11 mouse cellular contexts compared by ENCODE assay signal in genomic region chr13:21755707-21756106, GRCm38 (mm10). TPM values are rescaled to one million over a fixed set of nuclear protein-coding genes. Genes with fewer than 3 reads are reported as not detected.
DNase-seq lines count a peak whose midpoint lies in the region; ATAC-seq lines count a peak whose summit lies in the region.
"Had no signal": no experiment of that assay in that cellular context is flagged by ENCODE, and none has a peak within 500 bp of the region (broad histone marks: within the 10 kb centered on the region; RNA-seq: fewer than 3 reads in every experiment).

No protein-coding gene starts in this region.

- ATAC-seq in erythroblast, adult 5-6 weeks (replicated peaks; ENCODE audit: low FRiP score, poor library complexity, severe bottlenecking): no peak
- no peak for ATAC-seq in hindbrain, embryonic 12.5 days (ENCODE audit: low FRiP score)
- no peak for ATAC-seq in hindbrain, embryonic 11.5 days (ENCODE audit: low FRiP score)
- no peak for ATAC-seq in neural tube, embryonic 12.5 days (ENCODE audit: low FRiP score, low read depth)
- ATAC-seq: intestine, postnatal 0 days; midbrain, embryonic 13.5 days had no signal

- no peaks in the 10 kb centered on the region for H3K27me3 ChIP-seq in erythroblast, embryonic 14.5 days (ENCODE audit: control insufficient read depth)
- H3K27me3 ChIP-seq in hindbrain, embryonic 12.5 days: no peaks in the 10 kb centered on the region
- no peaks in the 10 kb centered on the region for H3K27me3 ChIP-seq in hindbrain, embryonic 11.5 days (ENCODE audit: control insufficient read depth, insufficient read depth, low read length)
- H3K27me3 ChIP-seq in neural tube, embryonic 12.5 days (replicated peaks): no peaks in the 10 kb centered on the region
- H3K27me3 ChIP-seq: midbrain, embryonic 13.5 days had no signal

- peak overlapping the region; percentile 71 for H3K4me2 ChIP-seq in hindbrain, embryonic 12.5 days (replicated peaks)
- no peak overlapping the region for H3K4me2 ChIP-seq in hindbrain, embryonic 11.5 days (replicated peaks; ENCODE audit: low read depth, low read length)
- peak overlapping the region; percentile 42; the same call in 1 of the 2 replicates for H3K4me2 ChIP-seq in neural tube, embryonic 12.5 days (replicated peaks)
- H3K4me2 ChIP-seq: midbrain, embryonic 13.5 days had no signal

- H3K4me3 ChIP-seq in erythroblast, embryonic 14.5 days (replicated peaks): peak overlapping the region; percentile 65
- no peak overlapping the region for H3K4me3 ChIP-seq in hindbrain, embryonic 12.5 days
- H3K4me3 ChIP-seq in hindbrain, embryonic 11.5 days (ENCODE audit: low read depth, low read length): no peak overlapping the region
- no peak overlapping the region for H3K4me3 ChIP-seq in neural tube, embryonic 12.5 days
- peak overlapping the region; percentile 33; the same call in 1 of the 2 replicates for H3K4me3 ChIP-seq in macrophage (ENCODE audit: inconsistent target)

- H3K27ac ChIP-seq in hindbrain, embryonic 12.5 days: no peak overlapping the region
- H3K27ac ChIP-seq in hindbrain, embryonic 11.5 days (ENCODE audit: low read depth, low read length): no peak overlapping the region
- no peak overlapping the region for H3K27ac ChIP-seq in neural tube, embryonic 12.5 days
- no peak overlapping the region for H3K27ac ChIP-seq in macrophage
- H3K27ac ChIP-seq: midbrain, embryonic 13.5 days had no signal

- no peaks in the 10 kb centered on the region for H3K9me3 ChIP-seq in erythroblast, embryonic 14.5 days (ENCODE audit: control insufficient read depth, low read length)
- H3K9me3 ChIP-seq in hindbrain, embryonic 12.5 days (replicated peaks): no peaks in the 10 kb centered on the region
- H3K9me3 ChIP-seq in hindbrain, embryonic 11.5 days (ENCODE audit: control insufficient read depth, low read length): no peaks in the 10 kb centered on the region
- H3K9me3 ChIP-seq in neural tube, embryonic 12.5 days: no peaks in the 10 kb centered on the region
- H3K9me3 ChIP-seq: midbrain, embryonic 13.5 days had no signal

- no peaks in the 10 kb centered on the region for H3K79me2 ChIP-seq in macrophage (ENCODE audit: inconsistent target)

- peaks cover 7% of the 10 kb centered on the region for H3K36me3 ChIP-seq in erythroblast, embryonic 14.5 days (ENCODE audit: control insufficient read depth)
- H3K36me3 ChIP-seq in hindbrain, embryonic 12.5 days: no peaks in the 10 kb centered on the region
- H3K36me3 ChIP-seq in hindbrain, embryonic 11.5 days (ENCODE audit: control insufficient read depth, insufficient read depth, low read length): no peaks in the 10 kb centered on the region
- H3K36me3 ChIP-seq in neural tube, embryonic 12.5 days: no peaks in the 10 kb centered on the region
- no peaks in the 10 kb centered on the region for H3K36me3 ChIP-seq in macrophage (ENCODE audit: inconsistent target)
- H3K36me3 ChIP-seq: midbrain, embryonic 13.5 days had no signal

- H3K4me1 ChIP-seq in erythroblast, embryonic 14.5 days (ENCODE audit: control insufficient read depth): peaks cover 47% of the 10 kb centered on the region
- H3K4me1 ChIP-seq in hindbrain, embryonic 12.5 days: peaks cover 17% of the 10 kb centered on the region
- no peaks in the 10 kb centered on the region for H3K4me1 ChIP-seq in hindbrain, embryonic 11.5 days (replicated peaks; ENCODE audit: control insufficient read depth, insufficient read depth, low read length)
- H3K4me1 ChIP-seq in neural tube, embryonic 12.5 days: peaks cover 3% of the 10 kb centered on the region; the same call in 1 of the 2 replicates

- DNase-seq in hindbrain, embryonic 11.5 days (ENCODE audit: low spot score): no peak
- no peak for DNase-seq in neural tube, embryonic 10.5 days (ENCODE audit: extremely low spot score, low spot score)
- no peak for DNase-seq in frontal cortex, postnatal 14 days (ENCODE audit: low spot score in 2 of 2)

- WGBS in hindbrain, embryonic 12.5 days: 58% methylated on average over 1 of the region's 1 CpGs
- 74% methylated on average over 1 of the region's 1 CpGs for WGBS in hindbrain, embryonic 11.5 days
- 65% methylated on average over 1 of the region's 1 CpGs for WGBS in neural tube, embryonic 12.5 days
- 69% methylated on average over 1 of the region's 1 CpGs for WGBS in macrophage (ENCODE audit: missing documents)

- H3K9ac ChIP-seq in hindbrain, embryonic 12.5 days: no peak overlapping the region
- H3K9ac ChIP-seq in hindbrain, embryonic 11.5 days (ENCODE audit: low read depth, low read length): no peak overlapping the region
- no peak overlapping the region for H3K9ac ChIP-seq in neural tube, embryonic 12.5 days
- H3K9ac ChIP-seq: midbrain, embryonic 13.5 days had no signal

RNA-seq across cellular contexts. Expression of gene Hist1h2bn, which starts 1.8 kb away (rescaled TPM):
- polyA plus RNA-seq in erythroblast, embryonic 14.5 days (2012): 2.7 and 5.2 TPM in 2 replicates
- total RNA-seq in erythroblast, adult 5-6 weeks (2015; ENCODE audit: low replicate concordance): 229 and 365 TPM in 2 replicates
- 952 and 1,236 TPM in 2 replicates for total RNA-seq in erythroblast, adult 5-6 weeks (2017; ENCODE audit: low replicate concordance)
- 2.2 and 2.8 TPM in 2 replicates for polyA plus RNA-seq in hindbrain, embryonic 12.5 days (2016; fragmentation: Nextera tagmentation; extraction: Ambion mirVana)
- 0.67 and 2.2 TPM in 2 replicates for polyA plus RNA-seq in hindbrain, embryonic 11.5 days (2014; fragmentation: Nextera tagmentation; extraction: Ambion mirVana)
- 2.0 and 3.0 TPM in 2 replicates for polyA plus RNA-seq in neural tube, embryonic 12.5 days (2016; fragmentation: Nextera tagmentation; extraction: Ambion mirVana)
- 10 to 100 TPM in 4 of 26 experiments, 1 to 10 TPM in 8, not detected in 14; 4.1 to 19.1 (median 7.1) TPM for total RNA-seq in macrophage (2018; cell fraction: chromatin; rRNA removed)
- 10 to 100 TPM in 20 of 26 experiments, 1 to 10 TPM in 6; 4.3 to 48.3 (median 18.0) TPM for total RNA-seq in macrophage (2018; cell fraction: cytosol; rRNA removed)
- 10 to 100 TPM in 3 of 26 experiments, 1 to 10 TPM in 12, not detected in 11; 2.5 to 20.9 (median 5.9) TPM for total RNA-seq in macrophage (2018; cell fraction: nucleus; rRNA removed)
- 1.4 TPM in 1 of 3 replicates, not detected in the others for polyA plus RNA-seq in macrophage (2018)
- polyA plus RNA-seq: liver, adult 2 months had no signal

RNA-seq across cellular contexts. Expression of gene Hist1h2ak, which starts 2.1 kb away (rescaled TPM):
- 57.8 and 123 TPM in 2 replicates for polyA plus RNA-seq in erythroblast, embryonic 14.5 days (2012)
- 39.2 and 75.4 TPM in 2 replicates for total RNA-seq in erythroblast, adult 5-6 weeks (2015; ENCODE audit: low replicate concordance)
- 730 and 899 TPM in 2 replicates for total RNA-seq in erythroblast, adult 5-6 weeks (2017; ENCODE audit: low replicate concordance)
- 12.2 and 28.3 TPM in 2 replicates for polyA plus RNA-seq in hindbrain, embryonic 12.5 days (2016; fragmentation: Nextera tagmentation; extraction: Ambion mirVana)
- 4.9 and 6.5 TPM in 2 replicates for polyA plus RNA-seq in hindbrain, embryonic 11.5 days (2014; fragmentation: Nextera tagmentation; extraction: Ambion mirVana)
- polyA plus RNA-seq in neural tube, embryonic 12.5 days (2016; fragmentation: Nextera tagmentation; extraction: Ambion mirVana): 18.4 and 29.6 TPM in 2 replicates
- 10 to 100 TPM in 6 of 26 experiments, 1 to 10 TPM in 9, not detected in 11; 2.4 to 26.8 (median 6.4) TPM for total RNA-seq in macrophage (2018; cell fraction: chromatin; rRNA removed)
- total RNA-seq in macrophage (2018; cell fraction: cytosol; rRNA removed): 10 to 100 TPM in 24 of 26 experiments, 1 to 10 TPM in 2; 4.7 to 71.9 (median 26.0) TPM
- 10 to 100 TPM in 8 of 26 experiments, 1 to 10 TPM in 14, not detected in 4; 3.0 to 34.5 (median 7.1) TPM for total RNA-seq in macrophage (2018; cell fraction: nucleus; rRNA removed)
- polyA plus RNA-seq in macrophage (2018): not detected in 3 replicates
- polyA plus RNA-seq: liver, adult 2 months had no signal

RNA-seq across cellular contexts. Expression of gene Hist1h4k, which starts 5.4 kb away (rescaled TPM):
- 23.3 and 64.1 TPM in 2 replicates for polyA plus RNA-seq in erythroblast, embryonic 14.5 days (2012)
- 10.4 and 16.9 TPM in 2 replicates for total RNA-seq in erythroblast, adult 5-6 weeks (2015; ENCODE audit: low replicate concordance)
- 714 and 903 TPM in 2 replicates for total RNA-seq in erythroblast, adult 5-6 weeks (2017; ENCODE audit: low replicate concordance)
- polyA plus RNA-seq in hindbrain, embryonic 12.5 days (2016; fragmentation: Nextera tagmentation; extraction: Ambion mirVana): 2.9 TPM in 1 of 2 replicates, not detected in the other
- polyA plus RNA-seq in hindbrain, embryonic 11.5 days (2014; fragmentation: Nextera tagmentation; extraction: Ambion mirVana): 2.4 and 8.0 TPM in 2 replicates
- polyA plus RNA-seq in neural tube, embryonic 12.5 days (2016; fragmentation: Nextera tagmentation; extraction: Ambion mirVana): 0.96 and 2.4 TPM in 2 replicates
- 100 to 1,000 TPM in 1 of 26 experiments, 10 to 100 TPM in 21, not detected in 4; 10.5 to 118 (median 22.6) TPM for total RNA-seq in macrophage (2018; cell fraction: chromatin; rRNA removed)
- total RNA-seq in macrophage (2018; cell fraction: cytosol; rRNA removed): 100 to 1,000 TPM in 5 of 26 experiments, 10 to 100 TPM in 21; 19.3 to 134 (median 57.4) TPM
- total RNA-seq in macrophage (2018; cell fraction: nucleus; rRNA removed): 100 to 1,000 TPM in 1 of 26 experiments, 10 to 100 TPM in 21, 1 to 10 TPM in 1, not detected in 3; 9.4 to 159 (median 27.9) TPM
- polyA plus RNA-seq in macrophage (2018): 3.4 to 5.4 TPM in 2 of 3 replicates, not detected in the other

RNA-seq across cellular contexts. Expression of gene Hist1h4j, which starts 20.8 kb away (rescaled TPM):
- 1.3 and 2.7 TPM in 2 replicates for polyA plus RNA-seq in erythroblast, embryonic 14.5 days (2012)
- total RNA-seq in erythroblast, adult 5-6 weeks (2015; ENCODE audit: low replicate concordance): not detected in 2 replicates
- 148 and 152 TPM in 2 replicates for total RNA-seq in erythroblast, adult 5-6 weeks (2017; ENCODE audit: low replicate concordance)
- 0.98 and 1.0 TPM in 2 replicates for polyA plus RNA-seq in hindbrain, embryonic 12.5 days (2016; fragmentation: Nextera tagmentation; extraction: Ambion mirVana)
- polyA plus RNA-seq in hindbrain, embryonic 11.5 days (2014; fragmentation: Nextera tagmentation; extraction: Ambion mirVana): 0.94 and 1.4 TPM in 2 replicates
- 0.87 and 1.6 TPM in 2 replicates for polyA plus RNA-seq in neural tube, embryonic 12.5 days (2016; fragmentation: Nextera tagmentation; extraction: Ambion mirVana)
- total RNA-seq in macrophage (2018; cell fraction: chromatin; rRNA removed): 10 to 100 TPM in 2 of 26 experiments, 1 to 10 TPM in 18, not detected in 6; 1.4 to 14.6 (median 3.1) TPM
- 10 to 100 TPM in 10 of 26 experiments, 1 to 10 TPM in 16; 3.0 to 24.7 (median 8.4) TPM for total RNA-seq in macrophage (2018; cell fraction: cytosol; rRNA removed)
- total RNA-seq in macrophage (2018; cell fraction: nucleus; rRNA removed): 10 to 100 TPM in 6 of 26 experiments, 1 to 10 TPM in 18, not detected in 2; 1.3 to 36.2 (median 4.5) TPM
- polyA plus RNA-seq in macrophage (2018): not detected in 3 replicates

RNA-seq across cellular contexts. Expression of gene Hist1h1b, which starts 24.7 kb away (rescaled TPM):
- polyA plus RNA-seq in erythroblast, embryonic 14.5 days (2012): 2.6 and 5.0 TPM in 2 replicates
- total RNA-seq in erythroblast, adult 5-6 weeks (2015; ENCODE audit: low replicate concordance): 491 and 530 TPM in 2 replicates
- 1,333 and 2,653 TPM in 2 replicates for total RNA-seq in erythroblast, adult 5-6 weeks (2017; ENCODE audit: low replicate concordance)
- 23.2 and 23.6 TPM in 2 replicates for polyA plus RNA-seq in hindbrain, embryonic 12.5 days (2016; fragmentation: Nextera tagmentation; extraction: Ambion mirVana)
- 19.1 TPM in 2 replicates for polyA plus RNA-seq in hindbrain, embryonic 11.5 days (2014; fragmentation: Nextera tagmentation; extraction: Ambion mirVana)
- polyA plus RNA-seq in neural tube, embryonic 12.5 days (2016; fragmentation: Nextera tagmentation; extraction: Ambion mirVana): 13.1 and 26.4 TPM in 2 replicates
- 10 to 100 TPM in 1 of 26 experiments, 1 to 10 TPM in 21, not detected in 4; 1.3 to 25.1 (median 5.2) TPM for total RNA-seq in macrophage (2018; cell fraction: chromatin; rRNA removed)
- total RNA-seq in macrophage (2018; cell fraction: cytosol; rRNA removed): 10 to 100 TPM in 11 of 26 experiments, 1 to 10 TPM in 15; 1.9 to 34.6 (median 8.0) TPM
- total RNA-seq in macrophage (2018; cell fraction: nucleus; rRNA removed): 10 to 100 TPM in 5 of 26 experiments, 1 to 10 TPM in 19, not detected in 2; 1.0 to 47.6 (median 5.9) TPM
- not detected in 3 replicates for polyA plus RNA-seq in macrophage (2018)
- polyA plus RNA-seq: liver, adult 2 months had no signal

Comparison
In these comparisons a context has a peak if more than half of its experiments do, and no peak if none do; other contexts are left out.
1. H3K4me3 ChIP-seq: peak in erythroblast, embryonic 14.5 days (single experiment) and macrophage (single experiment); none in hindbrain, embryonic 12.5 days (single experiment), hindbrain, embryonic 11.5 days (single experiment) and neural tube, embryonic 12.5 days (single experiment).